Mouse (Mus musculus) embryo, embryonic 11.5 days (tissue): ENCODE data around the gene Bmx.

Experiments used
- DNase-seq: peaks from one replicate; pipeline ENCODE4 v3.0.0-alpha.2; 2012; ENCODE audit warnings: low read depth, low spot score

Bmx gene

GRCm38 (mm10) chrX:164258057-164258456 lies at the start of gene Bmx:
Gene Bmx, minus strand, starts transcription at chrX:164258193.
- DNase-seq = no peak

GRCm38 (mm10) chrX:164306250-164306649 lies 48.3 kb upstream of the Bmx start:
- DNase-seq = no peak

GRCm38 (mm10) chrX:164291147-164291546 lies 33.2 kb upstream of the Bmx start:
- no peak for DNase-seq

GRCm38 (mm10) chrX:164287077-164287476 lies 29.1 kb upstream of the Bmx start:
- DNase-seq = no peak

GRCm38 (mm10) chrX:164283808-164284207 lies 25.8 kb upstream of the Bmx start:
- no peak for DNase-seq

GRCm38 (mm10) chrX:164280918-164281647 lies 23.1 kb upstream of the Bmx start:
- no peak for DNase-seq

- no peak for DNase-seq
These were observed 17.5 kb upstream of the Bmx start for GRCm38 (mm10) chrX:164275536-164275935.

GRCm38 (mm10) chrX:164270603-164271002 lies 12.6 kb upstream of the Bmx start:
- DNase-seq = no peak

- peak; percentile 20 for DNase-seq
These were observed 11.3 kb upstream of the Bmx start, which contains the start of gene Pir for GRCm38 (mm10) chrX:164269285-164269761. Gene Pir, plus strand, starts transcription at chrX:164269371.

- no peak for DNase-seq
These were observed 6.9 kb upstream of the Bmx start for GRCm38 (mm10) chrX:164264861-164265260.

GRCm38 (mm10) chrX:164262286-164262685 lies 4.3 kb upstream of the Bmx start:
- no peak for DNase-seq

GRCm38 (mm10) chrX:164258662-164259061 lies 669 bp upstream of the Bmx start:
- DNase-seq = no peak

- DNase-seq = no peak
These were observed 1.5 kb downstream of the Bmx start for GRCm38 (mm10) chrX:164256527-164256926.

GRCm38 (mm10) chrX:164246722-164247121 lies 11.3 kb downstream of the Bmx start:
- no peak for DNase-seq

- DNase-seq = no peak
These were observed 12.3 kb downstream of the Bmx start for GRCm38 (mm10) chrX:164245714-164246113.

GRCm38 (mm10) chrX:164233380-164233779 lies 24.6 kb downstream of the Bmx start:
- DNase-seq = no peak

- no peak for DNase-seq
These were observed 36.0 kb downstream of the Bmx start for GRCm38 (mm10) chrX:164221989-164222388.

- DNase-seq = no peak
These were observed 57.4 kb downstream of the Bmx start for GRCm38 (mm10) chrX:164200547-164200946.

GRCm38 (mm10) chrX:164197679-164198078 lies 60.3 kb downstream of the Bmx start:
- no peak for DNase-seq

- no peak for DNase-seq
These were observed 68.1 kb downstream of the Bmx start for GRCm38 (mm10) chrX:164189880-164190279.

- peak; percentile 32 for DNase-seq
These were observed 74.1 kb downstream of the Bmx start for GRCm38 (mm10) chrX:164183844-164184243.

- DNase-seq = peak; percentile 27
These were observed 78.2 kb downstream of the Bmx start for GRCm38 (mm10) chrX:164179746-164180145.

GRCm38 (mm10) chrX:164178856-164179255 lies 79.1 kb downstream of the Bmx start:
- DNase-seq = no peak

GRCm38 (mm10) chrX:164175780-164176179 lies 82.2 kb downstream of the Bmx start:
- no peak for DNase-seq
